Mouse (Mus musculus): Measurements from ENCODE around the gene Mphosph6. TPM values are rescaled to one million over a fixed set of nuclear protein-coding genes. Genes with fewer than 3 reads are reported as not detected.

Mphosph6 gene
- polyA plus RNA-seq, 1 experiment from 2014 or later = 65.7 TPM

GRCm38 (mm10) chr8:117794581-117794980 lies 7.2 kb downstream of the Mphosph6 start:
- no peak overlapping the region for H3K4me2 ChIP-seq (replicated peaks; ENCODE audit: low read depth, low read length)
- H3K27ac ChIP-seq (ENCODE audit: low read length) = no peak overlapping the region
- ATAC-seq (ENCODE audit: low FRiP score, low TSS enrichment) = no peak
- H3K9ac ChIP-seq (replicated peaks; ENCODE audit: low read length) = no peak overlapping the region
- H3K27me3 ChIP-seq (ENCODE audit: insufficient read depth, low read length) = no peaks in the 10 kb centered on the region
- H3K4me3 ChIP-seq (ENCODE audit: low read length) = no peak overlapping the region
- H3K4me1 ChIP-seq (ENCODE audit: insufficient read depth, low read length) = 0 out of 2 replicates have a peak, but pooled peaks cover under 1% of the 10 kb centered on the region
- H3K9me3 ChIP-seq (ENCODE audit: low read length) = no peaks in the 10 kb centered on the region
- 91% methylated on average over 10 of the region's 10 CpGs for WGBS
- H3K36me3 ChIP-seq (ENCODE audit: insufficient read depth, low read length) = peaks cover 78% of the 10 kb centered on the region

- Histone ChIP-seq H3K4me1 (ENCODE audit: insufficient read depth, low read length) (no peaks in the 10 kb centered on the region), H3K4me3 (ENCODE audit: low read length) (no peak overlapping the region), H3K9ac (replicated peaks; ENCODE audit: low read length) (no peak overlapping the region), H3K36me3 (ENCODE audit: insufficient read depth, low read length) (peaks cover 86% of the 10 kb centered on the region), H3K4me2 (replicated peaks; ENCODE audit: low read depth, low read length) (no peak overlapping the region), H3K27ac (ENCODE audit: low read length) (no peak overlapping the region), H3K27me3 (ENCODE audit: insufficient read depth, low read length) (no peaks in the 10 kb centered on the region), H3K9me3 (ENCODE audit: low read length) (no peaks in the 10 kb centered on the region)
- no peak for ATAC-seq (ENCODE audit: low FRiP score, low TSS enrichment)
- 66% methylated on average over 19 of the region's 19 CpGs for WGBS
Measured at GRCm38 (mm10) chr8:117792616-117793144, 9.1 kb downstream of the Mphosph6 start.

GRCm38 (mm10) chr8:117786428-117786827 lies 15.3 kb downstream of the Mphosph6 start:
- Histone ChIP-seq H3K4me1 (ENCODE audit: insufficient read depth, low read length) (no peaks in the 10 kb centered on the region), H3K27ac (ENCODE audit: low read length) (no peak overlapping the region), H3K9ac (replicated peaks; ENCODE audit: low read length) (no peak overlapping the region), H3K4me3 (ENCODE audit: low read length) (no peak overlapping the region), H3K27me3 (ENCODE audit: insufficient read depth, low read length) (no peaks in the 10 kb centered on the region), H3K9me3 (ENCODE audit: low read length) (peaks cover 5% of the 10 kb centered on the region), H3K4me2 (replicated peaks; ENCODE audit: low read depth, low read length) (no peak overlapping the region), H3K36me3 (ENCODE audit: insufficient read depth, low read length) (peaks cover 38% of the 10 kb centered on the region)
- no peak for ATAC-seq (ENCODE audit: low FRiP score, low TSS enrichment)
- WGBS = 90% methylated on average over 3 of the region's 3 CpGs

GRCm38 (mm10) chr8:117783021-117783420 lies 18.7 kb downstream of the Mphosph6 start:
- H3K27me3 ChIP-seq (ENCODE audit: insufficient read depth, low read length) = no peaks in the 10 kb centered on the region
- peaks cover 5% of the 10 kb centered on the region for H3K9me3 ChIP-seq (ENCODE audit: low read length)
- no peak overlapping the region for H3K4me3 ChIP-seq (ENCODE audit: low read length)
- no peak overlapping the region for H3K9ac ChIP-seq (replicated peaks; ENCODE audit: low read length)
- ATAC-seq (ENCODE audit: low FRiP score, low TSS enrichment) = no peak
- WGBS = 78% methylated on average over 7 of the region's 7 CpGs
- H3K27ac ChIP-seq (ENCODE audit: low read length) = no peak overlapping the region
- no peaks in the 10 kb centered on the region for H3K4me1 ChIP-seq (ENCODE audit: insufficient read depth, low read length)
- H3K4me2 ChIP-seq (replicated peaks; ENCODE audit: low read depth, low read length) = no peak overlapping the region
- H3K36me3 ChIP-seq (ENCODE audit: insufficient read depth, low read length) = peaks cover 6% of the 10 kb centered on the region

GRCm38 (mm10) chr8:117781375-117782129 lies 20.2 kb downstream of the Mphosph6 start:
- 61% methylated on average over 6 of the region's 6 CpGs for WGBS
- H3K9ac ChIP-seq (replicated peaks; ENCODE audit: low read length) = no peak overlapping the region
- no peak for ATAC-seq (ENCODE audit: low FRiP score, low TSS enrichment)
- H3K27me3 ChIP-seq (ENCODE audit: insufficient read depth, low read length) = no peaks in the 10 kb centered on the region
- H3K4me2 ChIP-seq (replicated peaks; ENCODE audit: low read depth, low read length) = no peak overlapping the region
- no peak overlapping the region for H3K27ac ChIP-seq (ENCODE audit: low read length)
- H3K9me3 ChIP-seq (ENCODE audit: low read length) = no peaks in the 10 kb centered on the region
- no peaks in the 10 kb centered on the region for H3K36me3 ChIP-seq (ENCODE audit: insufficient read depth, low read length)
- H3K4me1 ChIP-seq (ENCODE audit: insufficient read depth, low read length) = no peaks in the 10 kb centered on the region
- H3K4me3 ChIP-seq (ENCODE audit: low read length) = no peak overlapping the region

- no peaks in the 10 kb centered on the region for H3K9me3 ChIP-seq (ENCODE audit: low read length)
- no peak for ATAC-seq (ENCODE audit: low FRiP score, low TSS enrichment)
- no peak overlapping the region for H3K4me3 ChIP-seq (ENCODE audit: low read length)
- no peak overlapping the region for H3K9ac ChIP-seq (replicated peaks; ENCODE audit: low read length)
- H3K27me3 ChIP-seq (ENCODE audit: insufficient read depth, low read length) = no peaks in the 10 kb centered on the region
- no peaks in the 10 kb centered on the region for H3K4me1 ChIP-seq (ENCODE audit: insufficient read depth, low read length)
- no peak overlapping the region for H3K4me2 ChIP-seq (replicated peaks; ENCODE audit: low read depth, low read length)
- H3K36me3 ChIP-seq (ENCODE audit: insufficient read depth, low read length) = no peaks in the 10 kb centered on the region
- whole genome bisulfite sequencing = 79% methylated on average over 6 of the region's 6 CpGs
- no peak overlapping the region for H3K27ac ChIP-seq (ENCODE audit: low read length)
Measured at GRCm38 (mm10) chr8:117779344-117779743, 22.4 kb downstream of the Mphosph6 start.

- H3K4me3 ChIP-seq (ENCODE audit: low read length) = no peak overlapping the region
- H3K27ac ChIP-seq (ENCODE audit: low read length) = no peak overlapping the region
- no peaks in the 10 kb centered on the region for H3K4me1 ChIP-seq (ENCODE audit: insufficient read depth, low read length)
- no peaks in the 10 kb centered on the region for H3K27me3 ChIP-seq (ENCODE audit: insufficient read depth, low read length)
- H3K9ac ChIP-seq (replicated peaks; ENCODE audit: low read length) = no peak overlapping the region
- 67% methylated on average over 11 of the region's 11 CpGs for WGBS
- ATAC-seq (ENCODE audit: low FRiP score, low TSS enrichment) = no peak
- H3K4me2 ChIP-seq (replicated peaks; ENCODE audit: low read depth, low read length) = no peak overlapping the region
- H3K36me3 ChIP-seq (ENCODE audit: insufficient read depth, low read length) = no peaks in the 10 kb centered on the region
- H3K9me3 ChIP-seq (ENCODE audit: low read length) = no peaks in the 10 kb centered on the region
Measured at GRCm38 (mm10) chr8:117778531-117779322, 23.0 kb downstream of the Mphosph6 start.

GRCm38 (mm10) chr8:117776075-117776474 lies 25.7 kb downstream of the Mphosph6 start:
- no peaks in the 10 kb centered on the region for H3K36me3 ChIP-seq (ENCODE audit: insufficient read depth, low read length)
- no peak overlapping the region for H3K27ac ChIP-seq (ENCODE audit: low read length)
- WGBS = 82% methylated on average over 10 of the region's 10 CpGs
- H3K4me1 ChIP-seq (ENCODE audit: insufficient read depth, low read length) = no peaks in the 10 kb centered on the region
- H3K4me2 ChIP-seq (replicated peaks; ENCODE audit: low read depth, low read length) = no peak overlapping the region
- H3K9ac ChIP-seq (replicated peaks; ENCODE audit: low read length) = no peak overlapping the region
- H3K4me3 ChIP-seq (ENCODE audit: low read length) = no peak overlapping the region
- H3K9me3 ChIP-seq (ENCODE audit: low read length) = no peaks in the 10 kb centered on the region
- no peak for ATAC-seq (ENCODE audit: low FRiP score, low TSS enrichment)
- no peaks in the 10 kb centered on the region for H3K27me3 ChIP-seq (ENCODE audit: insufficient read depth, low read length)

- no peaks in the 10 kb centered on the region for H3K36me3 ChIP-seq (ENCODE audit: insufficient read depth, low read length)
- no peak overlapping the region for H3K27ac ChIP-seq (ENCODE audit: low read length)
- no peaks in the 10 kb centered on the region for H3K27me3 ChIP-seq (ENCODE audit: insufficient read depth, low read length)
- H3K4me3 ChIP-seq (ENCODE audit: low read length) = no peak overlapping the region
- no peaks in the 10 kb centered on the region for H3K9me3 ChIP-seq (ENCODE audit: low read length)
- H3K4me1 ChIP-seq (ENCODE audit: insufficient read depth, low read length) = no peaks in the 10 kb centered on the region
- H3K9ac ChIP-seq (replicated peaks; ENCODE audit: low read length) = no peak overlapping the region
- 50% methylated on average over 10 of the region's 10 CpGs for WGBS
- no peak overlapping the region for H3K4me2 ChIP-seq (replicated peaks; ENCODE audit: low read depth, low read length)
- no peak for ATAC-seq (ENCODE audit: low FRiP score, low TSS enrichment)
Measured at GRCm38 (mm10) chr8:117775626-117776025, 26.1 kb downstream of the Mphosph6 start.

GRCm38 (mm10) chr8:117772597-117772996 lies 29.1 kb downstream of the Mphosph6 start:
- 0 out of 2 replicates have a peak, but pooled peaks have one; percentile 23 for ATAC-seq (ENCODE audit: low FRiP score, low TSS enrichment)
- Histone ChIP-seq H3K27me3 (ENCODE audit: insufficient read depth, low read length) (no peaks in the 10 kb centered on the region), H3K4me2 (replicated peaks; ENCODE audit: low read depth, low read length) (no peak overlapping the region), H3K9ac (replicated peaks; ENCODE audit: low read length) (no peak overlapping the region), H3K4me3 (ENCODE audit: low read length) (no peak overlapping the region), H3K36me3 (ENCODE audit: insufficient read depth, low read length) (no peaks in the 10 kb centered on the region), H3K4me1 (ENCODE audit: insufficient read depth, low read length) (no peaks in the 10 kb centered on the region), H3K27ac (ENCODE audit: low read length) (no peak overlapping the region), H3K9me3 (ENCODE audit: low read length) (no peaks in the 10 kb centered on the region)
- WGBS = 49% methylated on average over 2 of the region's 2 CpGs
